Mouse (Mus musculus) retina, adult 2 months (tissue): ENCODE data around the gene Dock11.

Source experiments
- DNase-seq: peaks from one replicate; pipeline ENCODE4 v3.0.0-alpha.2; 2012; ENCODE audit warnings: low read depth, low spot score

The Dock11 gene

DNA sequence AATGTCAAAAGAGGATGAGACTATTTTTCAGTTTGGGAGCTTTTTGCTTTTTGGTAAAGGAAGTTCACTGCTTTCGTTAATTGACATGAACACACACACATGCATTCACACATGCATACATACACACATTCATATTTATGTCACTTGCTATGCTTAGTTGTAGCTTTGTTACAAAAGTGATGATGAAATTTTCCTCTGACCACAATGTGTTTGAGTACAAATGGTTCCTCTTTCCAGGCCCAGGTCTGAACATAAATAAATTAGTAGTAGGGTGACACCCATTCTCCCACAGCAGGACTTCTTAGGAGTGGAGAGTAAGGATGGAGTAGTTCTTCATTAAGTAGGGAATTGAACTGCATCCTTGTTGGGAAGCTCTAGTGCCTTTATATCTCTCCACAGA lies 212.3 kb downstream of the Dock11 start:
- DNase-seq: no peak

DNA sequence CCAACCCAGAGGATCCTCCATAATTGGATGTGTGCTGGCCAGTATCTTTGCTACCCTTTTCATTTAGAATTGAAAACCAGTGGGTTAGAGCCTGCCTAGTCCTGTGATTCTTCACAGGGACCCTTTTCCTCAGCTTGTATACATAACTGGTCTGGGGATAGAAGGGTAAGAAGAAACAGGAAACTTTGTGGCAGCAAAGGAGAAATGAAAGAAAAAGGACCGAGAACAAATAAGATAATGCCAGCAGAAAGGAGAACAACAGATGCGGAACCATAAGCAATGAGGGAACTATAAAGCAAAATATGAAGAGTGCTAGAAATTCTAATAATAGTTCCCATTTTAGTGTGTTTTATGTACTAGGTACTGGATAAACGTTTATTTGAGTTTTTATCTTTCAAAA lies 212.7 kb downstream of the Dock11 start:
- DNase-seq: no peak

DNA sequence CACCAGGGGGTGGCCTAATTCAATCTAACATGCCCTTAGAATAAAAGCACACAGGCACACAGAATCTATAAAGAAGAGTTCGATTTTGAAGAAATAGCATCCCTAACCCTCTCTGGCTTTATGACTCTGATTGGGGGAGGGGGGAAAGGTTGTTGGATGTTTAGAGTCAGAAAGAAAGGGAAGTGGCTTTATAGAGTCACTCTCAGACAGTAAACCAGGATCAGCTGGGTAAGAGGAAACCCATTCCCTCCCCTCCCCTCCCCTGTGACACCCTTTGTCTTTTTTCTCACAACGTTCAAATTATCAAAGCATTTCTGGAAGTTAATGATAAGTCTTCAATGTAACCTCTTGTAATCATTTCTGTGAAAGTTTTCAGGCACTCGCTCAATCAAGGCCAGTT lies 220.0 kb downstream of the Dock11 start:
- DNase-seq: no peak

DNA sequence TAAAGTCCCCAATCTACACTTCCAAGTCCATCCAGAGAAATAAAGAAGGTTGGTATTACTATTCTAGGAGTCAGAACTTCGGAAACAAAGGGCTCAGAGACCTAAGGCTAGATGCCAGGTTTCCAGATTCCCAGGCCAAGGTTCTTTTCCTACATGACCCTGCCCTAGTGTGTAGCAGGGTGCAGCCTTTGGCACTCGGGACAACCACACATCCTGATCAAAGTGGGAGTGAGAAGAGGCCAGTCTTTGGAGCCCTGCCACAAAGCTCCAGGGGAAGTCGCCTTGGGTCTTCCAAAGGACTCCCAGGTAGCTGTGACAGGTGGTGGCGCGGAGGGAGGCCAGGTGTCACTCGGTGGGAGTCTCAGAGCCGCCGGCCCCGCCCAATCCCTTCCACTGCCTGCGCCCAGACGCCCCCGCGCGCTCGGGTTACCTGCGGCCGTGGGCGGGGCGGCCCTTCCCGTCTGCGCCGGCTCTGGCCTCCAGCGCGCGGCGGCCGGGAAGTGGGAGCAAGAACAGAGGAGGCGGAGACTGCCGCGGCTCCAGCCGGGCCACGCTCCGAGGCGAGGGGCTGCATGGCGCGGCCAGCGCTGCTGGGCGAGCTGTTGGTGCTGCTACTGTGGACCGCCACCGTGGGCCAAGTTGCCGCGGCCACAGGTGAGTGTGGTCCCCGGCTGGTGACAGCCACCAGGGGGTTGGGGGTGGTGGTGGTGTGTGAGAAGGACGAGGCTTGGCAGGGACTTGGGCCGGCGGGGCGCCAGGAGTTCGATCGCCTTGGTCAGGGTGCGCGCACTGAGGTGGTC lies 223.2 kb downstream of the Dock11 start, which contains the start of gene Il13ra1:
Gene Il13ra1 (plus strand): TSS at position 489 of the 800 bp plus-strand sequence.
- no peak for DNase-seq

DNA sequence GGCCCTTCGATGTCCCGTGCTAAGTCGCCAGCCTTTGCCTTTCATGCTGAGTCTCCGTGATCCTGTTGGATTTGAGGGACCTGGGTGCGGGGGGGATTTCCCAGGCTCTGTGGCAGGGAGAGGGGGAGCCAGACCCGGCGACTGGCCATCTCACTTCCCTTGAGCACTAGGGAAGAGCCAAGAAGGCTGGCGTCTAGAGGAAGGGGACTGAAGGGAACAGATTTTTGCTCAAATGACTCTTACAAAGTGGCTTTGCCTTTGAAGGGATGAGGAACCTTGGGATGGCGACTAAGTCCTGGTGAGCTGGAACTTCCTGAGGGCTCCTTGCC lies 223.8 kb downstream of the Dock11 start:
- no peak for DNase-seq

DNA sequence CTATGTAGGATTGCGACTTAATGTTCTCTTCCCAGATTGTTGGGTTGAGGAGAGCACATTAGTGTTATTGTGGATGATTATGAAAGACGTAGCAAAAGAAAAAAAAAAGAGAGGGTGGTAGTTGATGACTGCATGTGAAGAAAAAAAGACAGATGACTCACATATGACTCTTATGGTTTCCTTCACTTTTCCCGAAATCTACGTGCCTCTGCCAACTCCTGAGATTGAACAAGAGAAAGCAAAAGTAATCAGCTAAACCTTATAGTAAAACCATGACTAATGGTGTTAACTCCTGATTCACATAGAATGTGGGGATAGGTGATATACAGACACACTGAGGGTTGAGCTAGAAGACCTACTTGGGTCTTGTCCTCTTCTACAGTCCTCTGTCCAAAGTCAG lies 226.5 kb downstream of the Dock11 start:
- no peak for DNase-seq
